Mouse (Mus musculus): ENCODE data around the gene Rpsa.
A peak's percentile ranks its signal among the peaks of the same experiment; 100 is the strongest.
"Not testable (repeated sequence)": the region's sequence is repeated elsewhere in the genome, so short reads cannot be mapped to it uniquely, and the experiment has no call there.

Gene Rpsa

DNA sequence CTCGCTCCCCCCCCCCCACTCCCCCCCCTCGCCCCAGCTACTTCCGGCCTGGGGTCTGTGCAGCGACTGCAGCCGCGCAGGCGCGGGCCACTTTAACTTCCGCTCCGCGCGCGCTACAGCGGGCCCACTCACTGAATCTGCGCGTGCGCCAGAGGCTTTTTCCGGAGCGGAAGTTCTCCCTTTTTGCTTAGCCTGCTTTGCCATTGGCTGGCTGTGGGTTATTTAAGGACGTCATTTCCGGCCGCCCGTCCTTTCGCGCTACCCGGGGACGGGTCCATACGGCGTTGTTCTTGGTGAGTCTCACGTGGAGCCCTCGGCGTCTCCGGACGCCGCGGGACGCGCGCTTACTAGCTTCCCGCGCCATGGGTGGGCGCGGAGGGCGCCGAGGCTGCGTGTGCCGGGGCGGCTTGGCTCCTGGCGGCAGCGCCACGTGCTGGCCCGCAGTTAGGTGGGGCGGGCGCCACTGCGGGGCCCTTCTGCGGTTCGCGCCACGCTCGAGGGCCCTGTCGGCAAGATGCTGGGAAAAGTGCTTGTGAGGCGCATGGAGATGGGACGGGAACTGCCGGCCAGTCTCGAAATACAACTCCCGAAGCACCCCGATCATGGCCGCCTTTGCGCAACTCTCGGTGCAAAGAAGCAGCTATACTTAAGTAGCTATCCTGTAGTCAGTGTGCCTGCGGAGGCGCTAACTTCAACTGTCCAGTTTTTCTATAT is at the start of gene Rpsa:
Gene Rpsa (plus strand): TSS at position 152 of the 714 bp plus-strand sequence.
- DNase-seq (ENCODE audit: low read depth, low spot score): peak; percentile 99

DNA sequence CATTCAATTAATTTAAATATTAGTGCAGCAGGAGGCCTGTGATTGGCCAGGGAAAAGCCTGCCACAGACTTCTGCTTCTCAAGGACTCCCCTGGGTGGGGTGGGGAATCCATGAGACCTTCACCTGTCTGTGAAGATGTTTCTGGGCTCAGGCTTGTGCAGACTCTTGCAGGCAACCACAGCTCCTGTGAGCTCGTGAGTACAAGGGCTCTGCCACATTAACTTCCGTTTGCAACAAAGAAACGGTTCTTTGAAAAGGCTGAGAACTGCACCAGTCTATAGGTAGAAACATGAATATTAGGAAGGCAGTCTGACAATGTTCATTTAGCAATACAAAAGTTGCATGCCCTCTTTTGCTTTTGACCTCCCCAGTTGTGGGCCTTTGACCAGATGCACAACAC is 49.2 kb upstream of the Rpsa start:
- peak; percentile 57 for DNase-seq (ENCODE audit: low read depth, low spot score)

DNA sequence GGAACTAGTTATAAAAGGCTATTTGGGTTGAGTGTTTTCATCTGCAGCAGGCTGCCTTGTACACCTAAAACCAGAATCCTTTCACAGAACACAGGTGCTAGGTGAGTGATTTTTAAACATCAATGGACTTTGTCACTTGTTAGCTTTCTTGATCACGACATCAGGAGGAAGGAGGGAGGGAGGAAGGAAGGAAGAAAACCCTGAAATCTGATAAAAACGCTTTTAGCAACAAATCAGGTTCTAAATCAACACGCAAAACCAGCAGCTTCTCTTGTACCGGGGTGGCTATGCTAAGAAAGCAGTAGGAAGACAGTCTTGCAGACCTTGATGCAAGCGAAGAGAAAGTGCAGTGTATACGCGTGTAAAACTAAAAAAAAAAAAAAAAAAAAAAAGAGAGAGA is 47.6 kb upstream of the Rpsa start:
- DNase-seq (ENCODE audit: low read depth, low spot score): peak; percentile 71

DNA sequence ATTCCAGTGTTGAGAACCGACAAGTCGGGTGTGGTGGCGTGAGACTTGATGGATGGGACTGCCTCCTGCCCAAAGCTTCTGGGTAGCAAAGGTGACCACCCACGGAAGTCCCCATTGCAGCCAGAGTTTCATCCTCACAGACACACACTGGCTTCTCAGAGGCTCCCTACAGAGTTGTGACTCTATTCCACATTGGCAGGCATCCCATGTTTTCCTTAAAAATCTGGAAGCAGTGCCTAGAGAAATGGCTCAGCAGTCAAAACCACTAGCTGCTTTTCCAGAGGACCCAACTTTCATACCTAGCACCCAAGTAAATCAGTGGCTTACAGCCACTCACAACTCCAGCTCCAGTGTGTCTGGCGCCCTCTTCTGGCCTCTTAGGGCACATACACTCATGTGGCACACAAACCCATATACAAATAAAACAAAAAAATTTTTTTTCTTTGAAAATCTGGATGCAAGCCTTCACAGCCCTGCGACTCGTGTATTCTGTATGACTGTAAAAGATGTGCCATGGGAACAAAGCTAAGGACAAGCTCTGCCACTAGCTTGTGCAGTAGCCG is 46.9 kb upstream of the Rpsa start:
- peak; percentile 16 for DNase-seq (ENCODE audit: low read depth, low spot score)

GRCm38 (mm10) chr9:120081247-120081646 is 46.2 kb upstream of the Rpsa start:
- DNase-seq (ENCODE audit: low read depth, low spot score): peak; percentile 42

- no peak for DNase-seq (ENCODE audit: low read depth, low spot score)
Measured at GRCm38 (mm10) chr9:120081967-120082366, 45.5 kb upstream of the Rpsa start.

- DNase-seq (ENCODE audit: low read depth, low spot score): peak; percentile 84
Measured at GRCm38 (mm10) chr9:120082691-120083090, 44.8 kb upstream of the Rpsa start.

- DNase-seq (ENCODE audit: low read depth, low spot score): peak; percentile 12
Measured at GRCm38 (mm10) chr9:120083158-120083894, 44.2 kb upstream of the Rpsa start.

- peak; percentile 73 for DNase-seq (ENCODE audit: low read depth, low spot score)
Measured at GRCm38 (mm10) chr9:120084406-120084805, 43.1 kb upstream of the Rpsa start.

DNA sequence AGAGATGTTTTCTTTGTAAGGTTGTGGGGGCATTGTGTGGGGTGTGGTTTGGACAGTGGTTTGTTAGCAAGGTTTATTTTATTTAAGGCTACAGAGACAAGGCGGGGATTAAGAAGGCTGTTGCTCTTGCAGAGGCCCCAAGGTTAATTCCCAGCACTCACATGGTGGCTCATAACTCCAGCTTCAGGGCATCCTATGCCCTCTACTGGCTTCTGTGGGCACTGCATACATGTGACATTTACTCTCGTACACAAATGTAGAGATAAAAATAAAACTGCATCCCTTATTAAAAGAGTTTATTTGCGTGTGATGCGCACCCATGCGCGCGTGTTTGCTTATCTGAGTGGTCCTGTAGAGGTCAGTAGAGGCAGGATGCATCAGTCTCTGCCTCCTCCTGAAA is 38.4 kb upstream of the Rpsa start:
- DNase-seq (ENCODE audit: low read depth, low spot score): no peak

GRCm38 (mm10) chr9:120091086-120091485 is 36.4 kb upstream of the Rpsa start:
- peak; percentile 78 for DNase-seq (ENCODE audit: low read depth, low spot score)

DNA sequence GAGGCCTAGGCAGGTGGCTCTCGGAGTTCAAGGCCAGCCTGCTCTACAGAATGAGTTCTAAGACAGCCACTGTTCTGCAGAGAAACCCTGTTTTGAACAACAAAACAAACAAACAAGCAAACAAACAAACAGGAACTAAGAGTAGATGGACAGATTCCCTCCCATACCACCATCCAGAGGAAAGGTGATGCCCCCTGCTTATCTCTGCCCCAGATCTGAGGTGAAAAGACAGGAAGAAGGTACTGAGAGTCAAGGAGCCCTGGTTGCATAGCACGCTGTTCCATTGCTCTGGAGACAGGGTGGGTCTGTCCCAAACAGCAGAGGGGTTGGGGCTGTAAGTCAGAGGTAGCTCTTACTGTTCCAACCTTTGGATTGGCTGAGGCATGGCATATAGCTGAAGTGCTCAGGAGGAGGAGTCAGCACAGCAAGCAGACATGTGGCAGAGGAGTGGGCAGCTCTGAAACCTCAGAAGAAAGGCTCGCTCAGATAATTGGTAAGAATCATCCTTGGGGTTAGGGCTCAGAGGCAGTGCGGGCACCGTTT is 35.7 kb upstream of the Rpsa start, which contains the start of gene Ccr8:
Gene Ccr8 (plus strand): TSS at position 419 of the 543 bp plus-strand sequence.
- DNase-seq (ENCODE audit: low read depth, low spot score): peak; percentile 71

- no peak for DNase-seq (ENCODE audit: low read depth, low spot score)
Measured at GRCm38 (mm10) chr9:120093701-120094100, 33.8 kb upstream of the Rpsa start.

DNA sequence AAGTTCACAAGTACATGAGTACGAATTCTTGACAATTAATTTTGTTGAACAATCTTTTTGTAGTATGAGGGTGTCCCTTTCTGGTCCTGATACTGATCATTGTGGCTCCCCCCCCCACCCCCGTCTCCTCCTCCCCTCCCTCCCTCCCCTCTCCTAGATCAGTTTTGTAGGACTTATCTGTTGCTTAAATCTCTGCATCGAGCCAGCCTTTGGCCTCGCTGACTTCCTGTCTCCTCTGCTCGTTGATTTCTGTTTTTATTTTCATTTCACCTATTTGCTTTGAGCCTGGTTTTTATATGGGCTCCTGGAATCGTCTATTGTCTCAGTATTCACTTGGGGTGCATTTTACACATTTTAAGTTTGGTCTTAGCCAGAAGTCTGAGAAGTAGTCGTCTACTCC is 31.6 kb upstream of the Rpsa start:
- peak; percentile 67 for DNase-seq (ENCODE audit: low read depth, low spot score)

DNA sequence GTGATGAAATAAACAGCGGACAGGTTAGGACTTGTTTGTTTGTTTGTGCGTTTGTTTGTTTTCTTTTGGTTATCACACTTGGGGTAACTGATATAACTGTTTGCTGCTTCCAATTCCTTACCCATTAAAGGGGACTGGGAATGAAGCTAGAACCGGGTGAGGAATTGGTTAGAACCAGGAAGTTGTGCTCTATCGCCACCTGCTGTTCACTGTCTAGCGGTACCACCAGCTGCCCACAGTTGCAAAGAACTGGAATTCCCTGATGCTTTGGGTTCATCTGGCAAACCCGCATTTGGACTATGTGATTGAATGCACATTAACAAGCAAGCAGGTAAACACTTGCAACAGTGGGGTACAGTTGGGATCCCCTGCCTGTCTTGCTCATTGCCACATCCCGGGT is 28.8 kb upstream of the Rpsa start:
- DNase-seq (ENCODE audit: low read depth, low spot score): peak; percentile 58

- DNase-seq (ENCODE audit: low read depth, low spot score): no peak
Measured at GRCm38 (mm10) chr9:120099304-120099703, 28.2 kb upstream of the Rpsa start.

- DNase-seq (ENCODE audit: low read depth, low spot score): no peak
Measured at GRCm38 (mm10) chr9:120101165-120101564, 26.3 kb upstream of the Rpsa start.

DNA sequence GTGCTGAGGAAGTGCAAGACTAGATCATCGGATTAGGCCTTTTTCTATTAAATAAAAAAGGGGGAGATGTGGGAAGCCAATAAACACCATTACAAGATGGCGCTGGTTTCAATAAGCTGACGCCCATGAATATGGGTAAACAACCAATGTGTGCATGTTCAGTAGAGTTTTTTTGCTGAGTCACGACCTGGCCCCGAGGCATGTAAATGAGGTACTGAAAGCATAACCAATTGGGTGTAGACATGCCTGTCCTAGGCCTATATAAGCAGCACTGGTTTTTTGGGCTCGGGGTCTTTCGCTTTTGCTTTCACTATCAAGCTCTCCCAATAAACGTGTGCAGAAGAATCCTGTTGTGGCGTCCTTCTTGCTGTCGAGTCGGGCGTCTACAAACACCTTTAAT is 18.5 kb upstream of the Rpsa start:
- not testable (repeated sequence) for DNase-seq (ENCODE audit: low read depth, low spot score)

GRCm38 (mm10) chr9:120110211-120111018 is 17.1 kb upstream of the Rpsa start, which contains the start of gene Slc25a38:
Gene Slc25a38 (plus strand): TSS chr9:120110374.
- DNase-seq (ENCODE audit: low read depth, low spot score): peak; percentile 95

DNA sequence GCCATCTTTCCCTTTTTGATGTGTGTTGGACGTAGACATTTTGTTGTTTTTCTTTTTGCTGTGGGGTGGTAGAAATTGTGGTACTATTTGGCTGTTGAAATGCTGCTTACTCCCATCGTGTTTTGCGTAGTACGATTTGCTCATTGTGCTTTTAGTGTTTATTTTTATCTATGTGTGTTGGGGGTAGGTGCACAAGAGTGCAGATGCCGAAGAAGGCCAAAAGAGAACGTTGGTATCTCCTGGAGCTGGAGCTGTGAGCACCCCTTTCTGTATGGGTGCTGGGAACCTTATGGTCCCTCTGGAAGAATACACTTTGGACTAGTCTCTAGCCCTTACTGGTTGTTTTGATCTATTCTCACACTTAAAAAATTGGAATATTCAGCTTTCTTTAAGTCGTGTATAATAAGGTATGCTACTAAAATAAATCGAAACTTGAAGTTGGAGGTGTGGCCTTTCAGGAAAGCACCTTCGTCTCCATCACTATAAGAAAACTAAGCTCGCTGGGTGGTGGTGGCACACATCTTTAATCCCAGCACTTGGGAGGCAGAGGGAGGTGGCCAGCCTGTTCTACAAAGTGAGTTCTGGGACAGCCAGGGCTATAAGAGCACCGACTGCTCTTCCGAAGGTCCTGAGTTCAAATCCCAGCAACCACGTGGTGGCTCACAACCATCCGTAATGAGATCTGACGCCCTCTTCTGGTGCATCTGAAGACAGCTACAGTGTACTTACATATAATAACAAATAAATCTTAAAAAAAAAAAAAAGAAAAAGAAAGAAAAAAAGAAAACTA is 16.1 kb upstream of the Rpsa start:
- DNase-seq (ENCODE audit: low read depth, low spot score): no peak

DNA sequence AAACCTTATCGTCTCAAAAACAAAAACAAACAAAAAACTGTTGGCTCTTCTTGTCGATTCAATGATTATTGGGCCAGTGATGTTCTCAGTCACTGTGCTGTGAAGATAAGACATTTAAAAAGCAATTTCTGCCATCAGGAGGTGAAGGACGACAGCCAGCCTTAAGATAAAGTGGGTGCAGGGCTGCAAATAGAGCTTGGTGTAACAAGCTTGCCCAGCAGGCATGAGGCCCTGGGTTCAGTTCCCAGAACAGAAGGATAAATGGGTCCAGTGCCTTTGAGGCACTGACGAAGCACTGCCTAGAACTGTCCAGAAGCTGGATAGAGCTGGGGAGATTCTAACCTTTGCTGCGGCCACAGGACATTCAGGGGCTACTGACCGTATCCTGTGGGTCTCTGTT is 15.0 kb upstream of the Rpsa start:
- no peak for DNase-seq (ENCODE audit: low read depth, low spot score)

Data from CD4-positive helper T cell, adult 2 months (primary cell).